Mouse (Mus musculus): Measurements from ENCODE around the gene Klf8.

DNA sequence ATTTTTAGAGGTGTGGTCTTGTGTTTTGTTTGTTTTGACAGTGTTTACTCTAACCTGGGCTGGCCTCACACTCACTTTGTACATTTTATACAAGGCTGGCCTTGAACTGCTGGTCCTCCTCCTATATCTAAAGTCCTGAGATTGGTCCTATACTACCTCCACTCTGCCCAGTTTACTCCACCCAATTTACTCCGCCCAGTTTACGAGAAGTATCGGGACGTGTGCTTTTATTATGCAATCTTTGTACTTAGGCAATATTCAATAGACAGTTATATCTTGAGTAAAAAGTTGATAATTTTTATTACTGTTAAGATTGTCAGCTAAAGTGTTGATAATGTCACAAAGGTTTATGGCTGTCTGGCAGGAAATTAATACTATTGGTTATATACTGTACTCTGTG lies 74.1 kb downstream of the Klf8 start:
- no peak for TF ChIP-seq GATA1 (IDR thresholded peaks at IDR 0.05; ENCODE audit: borderline replicate concordance, low read length)
- TF ChIP-seq FLI1 (IDR thresholded peaks at IDR 0.05; ENCODE audit: low read length) = no peak
